Mouse (Mus musculus) stomach, postnatal 0 days (tissue): Measurements from ENCODE around the gene Repin1.

Experiments used
- CTCF ChIP-seq: IDR thresholded peaks from 2 replicates; pipeline ENCODE4 v1.5.1; 2016; ENCODE audit warnings: antibody characterized with exemption, low read depth, mild to moderate bottlenecking, moderate library complexity
- EP300 ChIP-seq: optimal IDR thresholded peaks from 2 replicates; pipeline ENCODE3; 2016; ENCODE audit warnings: antibody characterized with exemption

DNA sequence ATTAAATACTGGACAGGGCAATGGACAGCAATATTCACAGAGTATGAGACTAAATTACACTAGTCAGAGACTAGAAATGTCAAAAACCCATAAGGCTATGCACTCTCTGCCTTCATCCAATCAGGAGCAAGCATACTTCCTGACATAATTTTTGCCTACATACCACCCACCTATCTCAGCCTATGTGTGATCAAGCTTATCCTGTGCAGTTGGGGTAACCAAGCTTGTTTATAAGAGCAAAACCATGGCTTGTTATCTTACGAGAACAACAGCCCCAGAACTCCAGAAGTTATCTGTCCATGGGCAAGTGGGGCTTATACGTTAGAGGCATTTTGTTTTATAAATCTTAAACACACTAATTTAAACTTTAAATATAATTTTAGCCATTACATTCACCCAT lies 41.4 kb downstream of the Repin1 start:
- TF ChIP-seq CTCF (no peak), EP300 (no peak)
